Mouse (Mus musculus) heart, adult 2 months (tissue): ENCODE results near the gene Aloxe3. TPM values are rescaled to one million over a fixed set of nuclear protein-coding genes. Genes with fewer than 3 reads are reported as not detected.

ENCODE experiments used
- DNase-seq, 2 experiments: peaks; one replicate each; pipeline ENCODE4 v3.0.0; 2021
- H3K27ac ChIP-seq: fragments of 200-600 bp; 2 replicates; pipeline ENCODE4 v1.8.1; 2022
- H3K27me3 ChIP-seq: fragments of 200-500 bp; 2 replicates; pipeline ENCODE4 v1.6.1; 2012; ENCODE audit warnings: mild to moderate bottlenecking, low read length, inconsistent platforms, mixed read lengths; ENCODE audit not compliant: control insufficient read depth, insufficient read depth
- H3K36me3 ChIP-seq: fragments of 200-500 bp; 2 replicates; pipeline ENCODE4 v1.6.1; 2012; ENCODE audit warnings: low read length, inconsistent platforms; ENCODE audit not compliant: control insufficient read depth, insufficient read depth
- H3K4me1 ChIP-seq: fragments of 200-500 bp; 2 replicates; pipeline ENCODE4 v1.6.1; 2011; ENCODE audit warnings: low read length; ENCODE audit not compliant: control insufficient read depth, insufficient read depth
- H3K4me3 ChIP-seq: fragments of 200-600 bp; 2 replicates; pipeline ENCODE4 v1.8.1; 2022
- H3K79me2 ChIP-seq: fragments of 200-500 bp; replicated peaks from 2 replicates; pipeline ENCODE4 v1.6.1; 2012; ENCODE audit warnings: mild to moderate bottlenecking, inconsistent platforms, low read length, moderate library complexity, mixed read lengths; ENCODE audit not compliant: control insufficient read depth, insufficient read depth
- H3K9ac ChIP-seq: fragments of 200-500 bp; 2 replicates; pipeline ENCODE4 v1.6.1; 2012; ENCODE audit warnings: low read depth, mild to moderate bottlenecking, control low read depth, inconsistent platforms, low read length, mixed read lengths
- CTCF ChIP-seq: fragments of 200-600 bp; IDR thresholded peaks from 2 replicates; pipeline ENCODE4 v1.8.1; 2022; ENCODE audit warnings: antibody characterized with exemption, mild to moderate bottlenecking, moderate library complexity
- EP300 ChIP-seq: fragments of 200-500 bp; IDR thresholded peaks from 2 replicates; pipeline ENCODE4 v1.6.1; 2011; ENCODE audit warnings: low read depth, low read length, control low read depth; ENCODE audit not compliant: insufficient read depth
- POLR2A ChIP-seq: fragments of 200-500 bp; IDR thresholded peaks from 2 replicates; pipeline ENCODE4 v1.6.1; 2011; ENCODE audit warnings: mild to moderate bottlenecking, low read depth, low read length, control low read depth; ENCODE audit not compliant: insufficient read depth
- WGBS: fragments of 180-500 bp; shearing (Covaris S2); methylation state at CpG from one replicate; pipeline ENCODE4 v1.1.7; 2018; 5-methylcytosine and 5-hydroxymethylcytosine counted together
- intact Hi-C: fragments of 180-260 bp; cut with DNase I; formaldehyde crosslinking; loops from one replicate; pipeline ENCODE4 v1.15.1; 2025
- polyA plus RNA-seq: library from polyadenylated mRNA; depleted of rRNA; stranded (reverse); fragments of >200 nt; gene quantifications from 2 replicates; pipeline ENCODE4 v1.2.3, GENCODE M21; 2012
- total RNA-seq, 2 experiments: library from RNA; stranded (reverse); gene quantifications; 2 replicates each; pipeline ENCODE4 v1.2.3; 2021

Gene Aloxe3
- total and polyA plus RNA-seq, 3 experiments = 0.05 to 0.16 (median 0.07) TPM

- 74% methylated on average over 14 of the region's 14 CpGs for WGBS
- Histone ChIP-seq H3K27me3 (no peaks in the 10 kb centered on the region), H3K36me3 (no peaks in the 10 kb centered on the region), H3K9ac (no peak overlapping the region), H3K27ac (no peak overlapping the region), H3K4me1 (peaks cover 2% of the 10 kb centered on the region; the same call in 1 of the 2 replicates), H3K79me2 (no peaks in the 10 kb centered on the region), H3K4me3 (no peak overlapping the region)
- no peak for DNase-seq
- intact Hi-C loops = loop anchor here (5.0 kb wide), 1 partner anchor 152 kb away; the partner anchor contains the start of gene Slc25a35
- TF ChIP-seq CTCF = no peak
- no peak for TF ChIP-seq EP300
- TF ChIP-seq POLR2A = no peak
Observed at GRCm38 (mm10) chr11:69119446-69120155, 6.1 kb upstream of the Aloxe3 start.

DNA sequence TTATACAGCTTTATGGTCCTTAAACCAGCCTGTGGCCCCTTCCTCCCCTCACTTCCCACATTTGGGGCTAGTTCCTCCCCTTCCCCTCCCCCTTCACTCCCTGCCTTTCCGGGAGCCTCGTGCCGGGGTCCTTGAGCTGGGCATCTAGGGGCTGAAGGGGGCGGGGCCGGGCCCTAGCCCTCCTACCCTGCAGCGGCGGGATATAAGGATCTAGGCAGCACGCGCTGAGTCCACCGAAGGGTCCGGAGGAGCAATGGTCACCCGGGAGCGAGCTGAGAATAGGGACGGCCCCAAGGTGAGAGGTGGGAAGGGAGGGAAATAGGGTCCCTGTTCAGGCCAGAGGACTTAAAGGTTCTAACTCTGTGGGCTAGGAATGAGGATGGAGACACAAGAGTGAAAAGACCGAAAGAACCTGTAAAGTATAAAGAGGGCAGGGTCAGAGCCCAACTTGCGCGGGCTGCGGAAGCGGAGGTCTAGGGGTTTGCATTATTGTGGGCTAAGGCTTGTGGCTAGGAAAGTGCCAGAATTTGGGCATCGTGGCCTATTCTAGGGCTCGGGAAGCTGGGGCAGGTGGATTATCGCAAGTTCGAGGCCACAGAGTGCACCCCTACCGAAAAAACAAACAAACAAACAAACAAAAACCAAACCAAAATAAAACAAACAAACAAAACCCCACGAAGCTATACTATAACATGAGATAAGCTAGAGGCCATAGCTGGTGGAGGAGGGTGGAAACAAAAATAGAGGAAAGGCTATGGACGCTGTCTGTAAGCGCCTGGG is 5.3 kb upstream of the Aloxe3 start, which contains the start of gene Hes7:
Hes7 (plus strand) TSS at position 184 of the 780 bp plus-strand sequence.
- Histone ChIP-seq H3K9ac (peak within 1 kb of the TSS; percentile 79), H3K79me2 (no peaks in the 10 kb centered on the region), H3K36me3 (no peaks in the 10 kb centered on the region), H3K27me3 (no peaks in the 10 kb centered on the region), H3K4me3 (peak within 1 kb of the TSS; percentile 61), H3K4me1 (peaks cover 2% of the 10 kb centered on the region; the same call in 1 of the 2 replicates), H3K27ac (peak within 1 kb of the TSS; percentile 88)
- peak in 1 of 2 experiments; percentile 37 for DNase-seq
- no peak for TF ChIP-seq CTCF
- no peak for TF ChIP-seq POLR2A
- TF ChIP-seq EP300 = no peak
- intact Hi-C loops = loop anchor here (5.0 kb wide), 1 partner anchor 153 kb away; the partner anchor contains the start of gene Slc25a35
- WGBS = 28% methylated on average over 27 of the region's 27 CpGs

DNA sequence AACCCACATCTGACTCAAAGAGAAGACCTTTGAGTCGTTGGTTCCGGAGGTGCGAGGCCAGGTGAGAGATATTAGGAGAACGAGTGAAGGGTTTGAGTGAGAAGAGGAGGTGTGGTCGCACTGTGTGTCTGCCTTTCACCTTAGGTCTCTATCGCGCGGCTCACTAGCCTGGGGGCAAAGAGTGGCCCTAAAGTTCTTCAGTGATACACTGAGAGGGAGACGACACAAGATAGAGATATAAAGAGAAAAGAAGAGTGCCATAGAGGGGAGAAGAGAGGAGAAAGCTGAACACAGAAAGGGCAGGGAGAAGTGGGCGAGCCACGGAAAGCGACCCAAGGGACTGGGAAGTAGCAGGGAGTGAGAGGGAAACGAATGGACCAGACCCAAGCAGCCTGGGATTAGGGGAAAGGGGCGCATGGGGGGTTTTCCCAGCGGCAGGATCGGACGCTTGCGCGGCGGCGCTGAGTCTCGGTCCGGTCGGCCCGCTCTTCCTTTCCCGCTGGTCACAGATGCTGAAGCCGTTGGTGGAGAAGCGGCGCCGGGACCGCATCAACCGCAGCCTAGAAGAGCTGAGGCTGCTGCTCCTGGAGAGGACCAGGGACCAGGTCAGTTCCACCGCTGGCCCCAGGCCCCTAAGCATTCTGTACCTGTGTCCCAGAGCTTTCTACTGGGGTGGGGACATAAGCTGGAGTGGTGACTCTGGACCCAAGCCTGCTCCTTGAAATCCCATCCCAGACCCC is 4.5 kb upstream of the Aloxe3 start:
- DNase-seq = peak; percentile 59 to 69
- Histone ChIP-seq H3K79me2 (no peaks in the 10 kb centered on the region), H3K4me1 (peaks cover 6% of the 10 kb centered on the region; the same call in 1 of the 2 replicates), H3K27me3 (no peaks in the 10 kb centered on the region), H3K9ac (peak overlapping the region; percentile 79), H3K27ac (peak overlapping the region; percentile 88), H3K36me3 (no peaks in the 10 kb centered on the region), H3K4me3 (peak overlapping the region; percentile 61)
- TF ChIP-seq EP300 (no peak), CTCF (no peak), POLR2A (no peak)
- intact Hi-C loops = loop anchor here (5.0 kb wide), 1 partner anchor 154 kb away; the partner anchor contains the start of gene Slc25a35
- WGBS = 8% methylated on average over 33 of the region's 33 CpGs

DNA sequence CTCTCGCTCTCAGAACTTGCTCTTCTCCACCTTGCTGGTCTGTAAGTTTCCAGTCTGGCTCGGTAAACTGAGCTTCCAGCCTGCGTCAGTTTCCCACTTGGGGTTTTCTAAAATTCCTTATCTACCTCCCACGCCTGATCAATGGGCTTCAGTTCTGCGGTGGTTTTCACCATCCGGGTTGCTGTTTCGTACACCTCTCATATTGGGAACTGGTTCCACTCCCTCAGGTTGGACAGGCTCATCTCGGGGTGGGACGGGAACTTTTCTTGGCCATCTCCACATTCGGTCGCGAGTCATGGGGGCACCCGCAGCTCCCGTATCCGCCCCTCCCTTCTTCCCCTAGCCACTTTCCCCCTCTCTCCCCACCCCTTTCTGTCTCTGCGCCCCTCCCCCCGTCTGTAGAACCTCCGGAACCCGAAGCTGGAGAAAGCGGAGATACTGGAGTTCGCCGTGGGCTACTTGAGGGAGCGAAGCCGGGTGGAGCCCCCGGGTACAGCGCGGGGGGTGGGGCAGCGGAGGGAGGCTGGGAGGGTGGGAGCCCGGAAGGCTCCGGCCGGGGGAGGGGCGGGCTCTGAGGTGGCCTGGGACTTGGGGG is 3.9 kb upstream of the Aloxe3 start:
- TF ChIP-seq CTCF = no peak
- peak overlapping the region; percentile 61 for H3K4me3 ChIP-seq
- WGBS = 2% methylated on average over 31 of the region's 32 CpGs
- no peak for DNase-seq
- H3K4me1 ChIP-seq = peaks cover 6% of the 10 kb centered on the region; the same call in 1 of the 2 replicates
- no peaks in the 10 kb centered on the region for H3K79me2 ChIP-seq
- H3K9ac ChIP-seq = peak overlapping the region; percentile 79
- peak overlapping the region; percentile 88 for H3K27ac ChIP-seq
- H3K27me3 ChIP-seq = no peaks in the 10 kb centered on the region
- intact Hi-C loops = loop anchor here (1.0 to 5.0 kb wide), 2 partner anchors 55 to 155 kb away; partner anchors contain the start of gene Slc25a35
- H3K36me3 ChIP-seq = no peaks in the 10 kb centered on the region

GRCm38 (mm10) chr11:69122336-69122951 is 3.3 kb upstream of the Aloxe3 start, which contains the start of gene 9130213A22Rik:
9130213A22Rik (minus strand) TSS chr11:69122589.
- DNase-seq = peak; percentile 93
- Histone ChIP-seq H3K9ac (peak within 1 kb of the TSS; percentile 79), H3K27me3 (no peaks in the 10 kb centered on the region), H3K36me3 (no peaks in the 10 kb centered on the region), H3K27ac (peak within 1 kb of the TSS; percentile 88), H3K4me3 (peak within 1 kb of the TSS; percentile 61), H3K4me1 (peaks cover 6% of the 10 kb centered on the region; the same call in 1 of the 2 replicates), H3K79me2 (no peaks in the 10 kb centered on the region)
- under 1% methylated on average over 65 of the region's 66 CpGs for WGBS
- TF ChIP-seq EP300 = peak; percentile 52; the same call in 1 of the 2 replicates
- no peak for TF ChIP-seq POLR2A
- peak; percentile 82 for TF ChIP-seq CTCF
- intact Hi-C loops = loop anchor here (1.0 to 5.0 kb wide), 2 partner anchors 55 to 155 kb away; partner anchors contain the start of gene Slc25a35
